Mouse (Mus musculus) testis, adult 2 months (tissue): ENCODE data around the gene Car10.

Source experiments
- CTCF ChIP-seq: fragments of 200-500 bp; IDR thresholded peaks from 2 replicates; pipeline ENCODE4 v1.5.1; 2012; ENCODE audit warnings: low read depth, mild to moderate bottlenecking, inconsistent platforms, low read length, moderate library complexity; ENCODE audit not compliant: control insufficient read depth, insufficient read depth, insufficient replicate concordance
- POLR2A ChIP-seq: fragments of 200-500 bp; IDR thresholded peaks from 2 replicates; pipeline ENCODE4 v1.6.1; 2012; ENCODE audit warnings: low read depth, mild to moderate bottlenecking, inconsistent platforms, low read length, moderate library complexity; ENCODE audit not compliant: control insufficient read depth

GRCm38 (mm10) chr11:93097431-93097851, 387 bp upstream of the Car10 start:
- TF ChIP-seq CTCF (no peak), POLR2A (no peak)
